9 mouse cellular contexts compared by ENCODE assay signal in genomic region chr14:118234541-118235210, GRCm38 (mm10). TPM values are rescaled to one million over a fixed set of nuclear protein-coding genes. Genes with fewer than 3 reads are reported as not detected.
DNase-seq lines count a peak whose midpoint lies in the region; ATAC-seq lines count a peak whose summit lies in the region.
"Had no signal": no experiment of that assay in that cellular context is flagged by ENCODE, and none has a peak within 500 bp of the region (broad histone marks: within the 10 kb centered on the region; RNA-seq: fewer than 3 reads in every experiment).

No protein-coding gene starts in this region.

- ATAC-seq in embryonic facial prominence, embryonic 15.5 days (ENCODE audit: insufficient number of reproducible peaks, low FRiP score, low TSS enrichment, low read depth) = no peak
- ATAC-seq in intestine, embryonic 14.5 days (replicated peaks; ENCODE audit: low FRiP score, low TSS enrichment, low read depth) = 0 out of 2 replicates have a peak, but pooled peaks have one; percentile 21
- ATAC-seq in erythroid progenitor cell, adult 5-6 weeks (replicated peaks; ENCODE audit: low FRiP score, poor library complexity, severe bottlenecking) = no peak

- H3K4me2 ChIP-seq in embryonic facial prominence, embryonic 15.5 days (replicated peaks) = peak overlapping the region; percentile 74
- peak overlapping the region; percentile 84 for H3K4me2 ChIP-seq in intestine, embryonic 14.5 days (ENCODE audit: low read length)

- intact Hi-C loops in left cerebral cortex, postnatal 14 days (cut with DNase I) = loop anchor here (10.0 kb wide), 1 partner anchor 360 kb away; no protein-coding TSS in a partner anchor

- under 1% methylated on average over 80 of the region's 84 CpGs for WGBS in embryonic facial prominence, embryonic 15.5 days
- under 1% methylated on average over 84 of the region's 84 CpGs for WGBS in intestine, embryonic 14.5 days

- 0 out of 2 replicates have a peak overlapping the region, but pooled peaks have one; percentile 37 for H3K9ac ChIP-seq in embryonic facial prominence, embryonic 15.5 days
- no peak overlapping the region for H3K9ac ChIP-seq in intestine, embryonic 14.5 days (ENCODE audit: low read length)

- peak overlapping the region; percentile 58 for H3K4me3 ChIP-seq in embryonic facial prominence, embryonic 15.5 days (replicated peaks)
- H3K4me3 ChIP-seq in intestine, embryonic 14.5 days (ENCODE audit: low read depth, low read length) = peak overlapping the region; percentile 43

- H3K27me3 ChIP-seq in embryonic facial prominence, embryonic 15.5 days = peaks cover 69% of the 10 kb centered on the region
- peaks cover 98% of the 10 kb centered on the region for H3K27me3 ChIP-seq in intestine, embryonic 14.5 days (replicated peaks; ENCODE audit: control insufficient read depth, insufficient read depth, low read length)

- H3K27ac ChIP-seq in embryonic facial prominence, embryonic 15.5 days (replicated peaks) = no peak overlapping the region; the same call in 1 of the 2 replicates
- no peak overlapping the region for H3K27ac ChIP-seq in intestine, embryonic 14.5 days (ENCODE audit: low read depth)

- peak; percentile 22 for DNase-seq in right cerebral cortex, postnatal 4 days
- no peak for DNase-seq in right cerebral cortex, adult 18-20 months
- no peak for DNase-seq in intestine, embryonic 14.5 days (ENCODE audit: low spot score)
- peak; percentile 44 for DNase-seq in naive thymus-derived CD4-positive, alpha-beta T cell, adult 2 months (ENCODE audit: low read depth)
- DNase-seq in left cerebral cortex, postnatal 14 days (ENCODE audit: low spot score in 2 of 2) = no peak

- H3K36me3 ChIP-seq in embryonic facial prominence, embryonic 15.5 days = no peaks in the 10 kb centered on the region
- H3K36me3 ChIP-seq in intestine, embryonic 14.5 days (ENCODE audit: control insufficient read depth, insufficient read depth, low read length) = no peaks in the 10 kb centered on the region

- no peaks in the 10 kb centered on the region for H3K9me3 ChIP-seq in embryonic facial prominence, embryonic 15.5 days (replicated peaks)
- no peaks in the 10 kb centered on the region for H3K9me3 ChIP-seq in intestine, embryonic 14.5 days (ENCODE audit: control insufficient read depth, low read length)

- peaks cover 44% of the 10 kb centered on the region for H3K4me1 ChIP-seq in embryonic facial prominence, embryonic 15.5 days
- H3K4me1 ChIP-seq in intestine, embryonic 14.5 days (replicated peaks; ENCODE audit: control insufficient read depth, insufficient read depth, low read length) = peaks cover 6% of the 10 kb centered on the region

RNA-seq across cellular contexts. Expression of gene Sox21, which starts 2.2 kb away (rescaled TPM):
- polyA plus RNA-seq in embryonic facial prominence, embryonic 15.5 days (2015; fragmentation: Nextera tagmentation; extraction: Ambion mirVana) = 4.6 and 4.7 TPM in 2 replicates
- not detected in 2 replicates for polyA plus RNA-seq in intestine, embryonic 14.5 days (2014; fragmentation: Nextera tagmentation; extraction: Ambion mirVana)
- 10 to 100 TPM in 1 of 2 experiments, 1 to 10 TPM in 1; 7.1 to 10.8 TPM for total RNA-seq in left cerebral cortex, postnatal 14 days (2021)
- total RNA-seq in erythroid progenitor cell, adult 5-6 weeks (2015; ENCODE audit: low replicate concordance) = not detected in 2 replicates
- total RNA-seq in erythroid progenitor cell, adult 5-6 weeks (2017; ENCODE audit: low replicate concordance) = not detected in 2 replicates
- total RNA-seq: common myeloid progenitor, adult 5-6 weeks; neutrophil, adult 5-6 weeks had no signal

RNA-seq across cellular contexts. Expression of gene Gm9376, which starts 32.1 kb away (rescaled TPM):
- polyA plus RNA-seq in embryonic facial prominence, embryonic 15.5 days (2015; fragmentation: Nextera tagmentation; extraction: Ambion mirVana) = not detected in 2 replicates
- polyA plus RNA-seq in intestine, embryonic 14.5 days (2014; fragmentation: Nextera tagmentation; extraction: Ambion mirVana) = not detected in 2 replicates
- total RNA-seq in left cerebral cortex, postnatal 14 days (2021) = not detected
- total RNA-seq in erythroid progenitor cell, adult 5-6 weeks (2015; ENCODE audit: low replicate concordance) = not detected in 2 replicates
- not detected in 2 replicates for total RNA-seq in erythroid progenitor cell, adult 5-6 weeks (2017; ENCODE audit: low replicate concordance)
- total RNA-seq: common myeloid progenitor, adult 5-6 weeks; neutrophil, adult 5-6 weeks had no signal

Comparison
In these comparisons a context has a peak if more than half of its experiments do, and no peak if none do; other contexts are left out.
1. DNase-seq: peak in right cerebral cortex, postnatal 4 days (single experiment) and naive thymus-derived CD4-positive, alpha-beta T cell, adult 2 months (single experiment); none in right cerebral cortex, adult 18-20 months (single experiment), intestine, embryonic 14.5 days (single experiment) and left cerebral cortex, postnatal 14 days (0 of 2).
2. RNA of gene Sox21, which starts 2.2 kb away (total RNA-seq): 7.1 to 10.8 TPM in left cerebral cortex, postnatal 14 days; not detected in erythroid progenitor cell, adult 5-6 weeks; every median in the first group is over 4 times any median in the second.